Mouse (Mus musculus) heart, adult 8-10 months (tissue): ENCODE data around the gene Wars. TPM values are rescaled to one million over a fixed set of nuclear protein-coding genes. Genes with fewer than 3 reads are reported as not detected.

ENCODE experiments used
- DNase-seq: peaks from one replicate; pipeline ENCODE4 v3.0.0; 2022; ENCODE audit warnings: low spot score
- microRNA-seq: library from miRNA; unstranded; fragments of <30 nt; microRNA quantifications from one replicate; pipeline ENCODE4 v1.2.0, GENCODE M21; 2022
- total RNA-seq, 4 experiments: library from RNA; stranded (reverse); gene quantifications; 2 replicates each; pipeline ENCODE4 v1.2.4; 2022

The Wars gene
- total RNA-seq, 4 experiments from 2014 or later: 31.0 to 36.9 (median 34.0) TPM

DNA sequence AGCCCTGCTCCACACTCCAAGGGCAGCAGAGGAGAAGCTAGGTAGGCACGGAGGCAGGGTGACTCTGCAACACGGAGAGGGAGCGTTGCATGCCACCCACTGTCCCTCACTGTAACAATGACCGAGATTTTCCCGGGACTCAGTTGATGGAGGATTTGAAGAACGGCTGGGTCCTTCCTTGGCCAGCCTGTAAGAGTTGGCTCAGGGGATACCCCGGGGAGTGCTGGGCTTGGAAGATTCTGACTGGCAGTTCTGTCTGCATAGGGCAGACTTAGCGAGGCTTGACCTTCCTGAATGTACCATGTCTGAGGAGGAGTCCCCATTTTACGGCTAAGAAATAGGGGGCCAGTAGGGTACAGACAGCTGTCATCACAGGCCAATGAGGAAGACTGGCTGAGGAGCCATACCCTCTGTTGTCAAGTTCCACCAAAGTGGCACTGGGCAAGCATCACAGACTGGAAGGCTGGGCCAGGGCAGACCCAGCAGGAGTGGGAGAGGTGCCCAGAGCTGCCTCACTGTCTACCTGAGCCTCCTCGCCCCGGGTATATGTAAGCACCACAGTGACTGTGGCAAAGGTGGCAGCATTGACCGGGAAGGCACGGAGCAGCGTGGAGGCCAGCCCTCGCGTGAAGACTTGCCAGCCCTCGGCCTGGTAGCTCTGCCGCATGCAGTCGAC is 67.6 kb downstream of the Wars start:
- DNase-seq: no peak

DNA sequence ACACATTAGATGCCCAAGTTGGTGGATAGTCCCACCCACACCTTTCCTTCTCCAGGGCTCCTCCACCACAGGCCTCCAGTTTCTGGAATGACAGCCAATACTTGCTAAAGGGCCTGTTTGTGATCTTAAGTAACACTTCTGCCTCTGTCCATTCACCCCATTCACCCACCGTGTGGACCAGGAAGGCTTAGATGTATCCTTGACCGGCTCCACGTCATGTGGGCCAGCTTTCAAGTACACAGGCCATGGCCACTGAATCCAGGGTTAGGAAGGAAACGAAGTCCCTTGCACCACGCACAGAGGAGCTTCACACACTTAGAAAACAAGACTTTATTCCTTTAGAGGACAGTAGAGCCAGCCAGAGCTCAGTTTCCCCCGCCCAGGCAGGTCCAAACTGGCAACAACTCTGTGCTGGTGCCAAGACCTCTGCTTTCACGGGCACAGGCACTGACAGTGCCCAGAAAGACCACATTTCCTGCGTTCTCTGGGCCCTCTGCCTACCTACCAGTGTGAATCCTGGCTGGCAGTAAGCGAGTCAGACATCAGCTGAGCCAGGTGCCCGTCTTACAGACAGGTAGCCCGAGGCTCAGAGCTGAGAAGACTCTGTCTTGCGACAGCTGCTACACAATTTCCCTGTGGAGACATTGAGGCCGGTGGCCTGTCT is 68.3 kb downstream of the Wars start:
- no peak for DNase-seq

DNA sequence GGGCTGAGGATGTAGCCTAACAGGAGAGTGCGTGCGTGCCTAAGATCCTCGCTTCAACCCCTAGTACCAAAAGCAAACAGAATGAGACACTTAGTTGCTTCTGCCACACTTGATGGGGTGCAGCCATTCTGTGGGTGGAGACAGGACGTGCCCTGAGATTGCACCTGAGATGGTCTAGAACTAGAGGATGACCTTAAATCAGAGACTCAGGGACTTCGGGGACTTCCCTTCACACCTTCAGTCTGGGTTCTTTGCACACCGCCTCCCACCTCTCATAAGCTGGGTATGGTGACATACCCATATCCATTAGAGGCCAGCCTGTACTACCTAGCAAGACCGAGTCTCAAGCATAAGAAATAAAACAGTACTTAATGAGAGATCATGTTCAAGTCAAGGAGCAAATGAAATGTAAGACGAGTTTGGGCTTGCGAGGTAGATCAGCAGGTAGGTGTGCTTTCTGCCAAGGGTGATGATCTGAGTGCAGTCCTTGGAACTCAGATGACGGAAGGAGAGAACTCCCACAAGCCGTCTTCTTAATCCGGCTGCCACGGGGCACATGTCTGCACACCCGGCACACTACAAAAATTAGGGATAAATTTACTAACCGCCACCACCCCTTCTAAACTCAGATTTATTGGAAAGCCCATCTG is 69.6 kb downstream of the Wars start:
- no peak for DNase-seq

DNA sequence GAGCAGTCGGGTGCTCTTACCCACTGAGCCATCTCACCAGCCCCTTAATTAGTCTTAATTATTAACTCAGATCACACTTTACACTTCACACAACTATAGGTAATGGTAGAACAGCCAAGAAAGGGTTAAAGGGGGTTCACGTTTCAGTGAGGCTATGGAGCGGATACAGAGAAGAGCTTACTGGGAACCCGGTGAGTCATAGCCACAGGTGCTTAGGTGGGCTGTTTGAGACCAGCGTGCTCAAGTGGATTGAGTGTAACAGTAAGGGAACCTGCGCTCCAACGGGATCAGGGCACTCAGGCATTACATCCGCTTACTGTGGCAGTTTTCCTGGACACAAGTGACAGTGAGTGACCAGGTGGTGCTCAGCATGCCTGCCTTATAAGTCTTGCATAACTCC is 70.9 kb downstream of the Wars start:
- no peak for DNase-seq

DNA sequence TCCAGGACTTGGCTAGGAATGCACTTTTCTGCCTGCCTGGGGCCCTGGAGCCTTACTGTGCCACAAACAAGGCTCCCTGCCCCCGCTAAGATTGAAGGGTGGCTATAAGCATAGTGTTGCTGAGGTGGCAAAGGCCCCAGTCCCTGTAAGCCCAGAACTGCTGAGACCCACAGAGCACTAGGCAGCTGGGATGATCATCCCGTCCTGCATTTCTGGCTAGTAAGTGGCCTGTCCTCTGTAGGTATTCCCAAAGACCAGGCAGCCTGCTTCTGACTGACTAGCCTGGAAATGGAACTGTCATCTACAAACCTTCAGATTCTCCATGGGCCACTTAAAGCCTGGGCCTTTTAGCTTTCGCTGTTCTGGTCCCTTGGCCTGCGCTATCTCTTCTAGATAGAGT is 73.5 kb downstream of the Wars start:
- DNase-seq: no peak

DNA sequence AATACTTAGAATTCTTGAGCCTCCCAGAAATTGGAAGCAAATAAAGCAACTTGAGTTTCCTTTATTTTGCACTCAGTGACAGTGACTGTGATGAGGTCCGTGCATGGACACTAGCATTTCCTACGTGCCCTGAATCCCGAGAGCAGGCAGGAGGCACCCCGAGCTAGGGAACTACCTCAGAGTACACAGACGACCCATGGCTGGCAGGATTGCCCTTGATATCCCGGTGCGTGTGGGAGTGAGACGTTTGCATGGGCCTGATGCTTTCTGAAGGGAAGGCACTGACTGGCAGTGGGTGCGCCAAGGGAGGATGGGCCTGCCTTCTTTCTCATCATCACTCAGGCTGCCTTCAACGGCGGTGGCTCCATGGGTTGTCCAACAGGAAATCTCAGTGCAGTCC is 77.4 kb downstream of the Wars start:
- DNase-seq: no peak

DNA sequence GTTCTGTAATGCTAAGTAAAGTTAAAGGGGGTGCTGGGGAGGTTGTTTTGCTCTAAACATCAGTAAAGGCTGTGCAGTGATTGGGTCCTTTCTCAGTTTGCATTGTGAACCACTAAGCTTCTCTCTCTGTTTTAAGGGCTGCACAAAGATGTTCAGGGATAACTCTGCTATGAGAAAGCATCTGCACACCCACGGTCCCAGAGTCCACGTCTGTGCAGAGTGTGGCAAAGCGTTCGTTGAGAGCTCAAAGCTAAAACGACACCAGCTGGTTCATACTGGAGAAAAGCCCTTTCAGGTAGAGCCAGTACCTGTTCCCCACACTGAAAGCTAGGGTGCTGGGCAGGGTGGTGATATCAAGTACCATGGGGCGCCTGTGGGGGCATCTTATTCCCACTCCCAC is 79.5 kb downstream of the Wars start:
- DNase-seq: no peak

DNA sequence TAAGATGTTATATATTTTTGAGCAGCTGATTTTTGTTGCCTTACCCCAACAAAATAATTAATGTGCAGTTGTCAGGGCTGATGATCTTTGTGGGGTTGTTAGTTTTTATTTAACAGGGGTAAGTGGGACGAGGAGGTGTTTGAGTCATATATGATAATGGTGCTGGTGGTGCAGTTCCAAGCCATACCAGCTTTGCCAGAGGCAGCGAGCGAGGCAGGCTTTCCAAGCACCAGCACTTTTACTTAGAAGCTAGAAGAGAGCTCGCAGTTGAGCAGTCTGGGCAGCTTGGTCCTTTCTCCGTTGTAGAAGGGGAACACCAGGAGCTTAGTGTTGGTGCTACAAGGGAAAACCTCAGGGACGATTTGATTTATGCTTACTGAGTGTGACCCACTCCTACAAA is 81.5 kb downstream of the Wars start:
- no peak for DNase-seq

DNA sequence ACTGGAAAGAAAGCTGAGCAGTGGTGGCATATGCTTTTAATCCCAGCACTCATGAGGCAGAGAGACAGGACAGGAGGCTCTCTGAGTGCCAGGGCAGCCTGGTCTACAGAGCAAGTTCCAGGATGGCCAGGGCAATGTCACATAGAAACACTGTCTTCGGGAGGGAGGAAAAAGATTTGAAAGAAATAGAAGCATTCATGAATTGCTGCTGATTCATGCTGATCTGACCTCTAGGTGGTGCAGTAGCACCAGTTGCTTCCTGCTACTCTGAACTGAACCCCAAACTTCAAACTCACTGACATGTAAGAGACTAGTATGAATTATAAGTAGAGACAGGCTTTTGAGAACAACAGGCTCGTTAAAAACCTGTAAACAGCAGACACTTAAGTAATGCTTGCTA is 82.8 kb downstream of the Wars start:
- no peak for DNase-seq

DNA sequence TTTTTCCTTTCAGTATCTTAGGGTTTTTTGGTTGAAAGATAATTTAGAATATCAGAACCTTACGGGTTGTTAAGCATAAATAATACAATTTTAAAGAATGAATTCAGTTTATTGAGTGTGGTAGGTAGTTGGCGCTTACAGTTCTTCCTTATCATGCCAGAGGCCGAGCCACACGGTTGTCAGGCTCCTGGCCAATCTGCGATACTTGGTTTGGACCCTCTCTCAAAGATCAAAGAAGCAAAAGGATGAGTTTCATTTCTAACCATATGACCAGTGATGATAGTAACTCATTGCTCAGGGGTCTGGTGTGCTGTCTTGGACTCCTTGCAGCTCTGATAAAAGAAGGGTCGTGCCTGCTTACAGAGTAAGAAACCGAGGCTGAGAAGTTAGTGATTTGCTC is 83.7 kb downstream of the Wars start:
- DNase-seq: no peak

Small RNAs within 50 kb of the gene (microRNA-seq; reads per million reads assigned to microRNA genes)
- 110 reads per million, percentile 61 among the genes with 10 or more reads in this experiment for gene Mir345

Other genes starting within 250 kb of the Wars start
- under 1 TPM; 0.25 to 1.00 (median 0.56) TPM for gene Degs2, start 191.9 kb downstream of the Wars start, total RNA-seq
- gene Yy1, start 101.2 kb downstream of the Wars start, total RNA-seq: 10 to 100 TPM; 24.8 to 34.8 (median 28.6) TPM
- 10 to 100 TPM; 13.1 to 16.9 (median 14.1) TPM for gene Slc25a29, start 58.3 kb downstream of the Wars start, total RNA-seq
- gene Slc25a47, start 58.1 kb downstream of the Wars start, total RNA-seq: 1 to 10 TPM; 6.9 to 7.6 (median 7.3) TPM
- 1 to 10 TPM; 5.3 to 7.4 (median 6.4) TPM for gene Wdr25, start 543 bp downstream of the Wars start, total RNA-seq
- gene Begain, start 174.0 kb upstream of the Wars start, total RNA-seq: under 1 TPM in 2 of 4 experiments, not detected in 2; 0.17 to 0.19 TPM